Mouse (Mus musculus): Measurements from ENCODE around the gene Olfr1336. TPM values are rescaled to one million over a fixed set of nuclear protein-coding genes. Genes with fewer than 3 reads are reported as not detected.

The Olfr1336 gene
- polyA plus RNA-seq (2021; fragmentation: Nextera tagmentation) = 0.05 TPM in 1 of 2 replicates, not detected in the other
- long read RNA-seq, experiment 1 = 0 reads
- long read RNA-seq, experiment 2 = 0 reads

DNA sequence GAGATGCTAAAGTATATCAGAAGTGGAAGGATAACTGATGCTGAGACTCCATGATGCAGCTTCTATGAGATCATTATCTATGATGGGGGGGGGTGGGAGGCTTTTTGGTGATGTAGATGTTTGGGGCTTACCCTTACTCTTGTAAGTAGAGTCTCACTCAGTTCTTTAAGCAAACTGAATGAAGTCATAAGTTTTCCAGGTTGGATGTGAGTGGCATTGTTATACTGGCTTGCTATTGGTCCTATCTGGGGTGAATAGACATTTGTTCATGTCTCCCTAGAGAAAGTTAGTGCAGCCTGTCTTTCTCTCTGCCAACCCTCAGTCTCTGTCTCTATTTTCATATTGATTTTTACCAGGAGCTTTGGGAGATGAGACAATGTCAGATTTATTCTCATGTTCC lies at the start of gene Olfr1336:
Olfr1336 (plus strand) TSS at position 301 of the 400 bp plus-strand sequence.

DNA sequence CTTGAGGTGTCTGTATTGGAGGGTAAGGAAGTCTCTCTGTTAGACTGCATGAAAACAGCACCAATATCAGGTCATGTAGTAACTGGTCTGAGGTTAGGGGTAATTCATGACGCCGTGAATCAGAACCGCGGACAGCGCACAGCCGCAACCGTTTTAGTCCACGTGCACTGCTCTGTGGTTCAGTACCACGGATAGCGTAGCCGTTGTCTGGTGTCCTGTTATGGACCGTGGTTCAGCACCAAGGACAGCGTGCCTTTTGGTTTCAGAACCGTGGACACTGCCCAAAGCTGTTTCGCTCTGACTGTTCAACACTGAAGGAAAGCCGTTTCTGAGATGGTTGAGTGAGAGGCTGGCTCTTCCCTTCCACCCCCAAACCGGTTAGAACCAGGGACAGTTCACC lies 45.9 kb upstream of the Olfr1336 start, which contains the start of gene Gm20715:
Gm20715 (plus strand) TSS at position 235 of the 400 bp plus-strand sequence.

DNA sequence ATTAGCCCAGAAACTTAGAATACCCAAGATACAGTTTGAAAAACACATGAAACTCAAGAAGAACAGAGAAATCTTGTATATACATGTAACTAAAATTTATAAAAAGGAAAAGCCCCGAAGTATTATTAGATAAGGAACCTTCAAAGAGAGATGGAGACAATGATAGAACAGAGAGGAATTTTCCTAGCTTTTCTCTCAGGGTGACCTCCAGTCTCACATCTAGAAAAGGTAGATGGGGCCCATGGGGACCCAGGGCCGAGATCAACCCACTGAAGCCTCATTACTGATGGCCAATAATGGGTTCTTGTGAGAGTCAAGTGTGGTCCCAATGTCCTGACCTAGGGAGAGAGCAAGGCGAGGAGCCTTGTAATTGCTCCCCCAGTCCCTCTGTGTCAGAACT lies 17.6 kb upstream of the Olfr1336 start, which contains the start of gene Olfr1344:
Olfr1344 (plus strand) TSS at position 301 of the 400 bp plus-strand sequence.

DNA sequence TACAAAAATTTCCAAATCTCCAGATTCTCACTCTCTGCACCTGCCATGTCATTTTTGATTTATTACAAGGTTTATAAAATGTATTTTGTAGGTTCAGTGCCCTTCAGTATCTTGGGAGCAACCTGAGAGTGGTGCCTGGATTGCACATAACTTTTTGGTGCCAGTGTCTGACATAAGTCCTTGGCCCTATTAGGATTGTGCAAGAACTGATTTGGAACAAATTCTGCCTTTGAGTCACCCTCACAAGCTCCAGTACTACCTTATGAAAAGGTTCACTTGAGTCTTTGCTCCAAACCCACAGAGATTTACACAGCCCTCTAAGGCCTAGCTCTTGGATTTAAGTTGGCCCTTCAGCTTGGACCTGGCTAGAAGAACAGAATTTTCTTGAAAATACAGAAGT lies 11.0 kb downstream of the Olfr1336 start, which contains the start of gene Olfr1346:
Olfr1346 (plus strand) TSS at position 151 of the 400 bp plus-strand sequence.

DNA sequence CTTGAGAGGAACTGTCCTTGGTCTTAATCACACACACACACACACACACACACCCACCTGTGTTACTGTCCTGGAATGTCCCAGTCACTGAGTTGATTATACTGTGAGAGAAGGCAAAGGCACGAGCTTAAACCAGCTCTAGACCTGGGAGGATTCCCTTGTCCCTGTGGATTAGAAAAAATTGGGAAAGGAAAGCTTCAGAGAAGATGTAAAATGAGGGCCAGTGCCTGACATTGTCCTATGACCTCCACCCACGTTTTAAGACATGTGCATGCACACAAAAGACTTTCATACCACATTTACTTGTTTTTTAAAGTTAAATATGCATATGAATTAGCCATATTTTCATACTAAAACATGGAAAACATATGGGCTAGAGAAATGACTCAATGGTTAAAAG lies 30.9 kb downstream of the Olfr1336 start, which contains the start of gene Olfr5:
Olfr5 (minus strand) TSS at position 101 of the 400 bp plus-strand sequence.

DNA sequence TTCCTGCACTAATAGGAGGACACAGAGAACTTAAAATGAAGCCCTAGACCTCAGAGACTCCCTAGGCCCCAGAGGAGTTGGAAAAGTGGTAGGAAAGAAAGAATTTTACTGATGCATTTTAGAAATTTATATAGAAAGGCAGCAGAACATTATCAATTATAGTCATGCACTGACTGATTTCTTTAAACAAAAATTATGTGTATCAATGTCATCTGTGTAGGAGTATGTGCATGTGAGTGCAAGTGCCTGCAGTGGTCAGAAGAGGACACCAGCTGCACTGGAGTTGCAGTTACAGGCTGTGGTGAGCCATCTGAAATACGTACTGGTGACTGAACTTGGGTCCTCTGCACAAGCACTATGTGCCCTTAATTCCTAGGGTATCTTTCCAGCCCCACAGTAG lies 43.7 kb downstream of the Olfr1336 start, which contains the start of gene Olfr1347:
Olfr1347 (minus strand) TSS at position 101 of the 400 bp plus-strand sequence.

DNA sequence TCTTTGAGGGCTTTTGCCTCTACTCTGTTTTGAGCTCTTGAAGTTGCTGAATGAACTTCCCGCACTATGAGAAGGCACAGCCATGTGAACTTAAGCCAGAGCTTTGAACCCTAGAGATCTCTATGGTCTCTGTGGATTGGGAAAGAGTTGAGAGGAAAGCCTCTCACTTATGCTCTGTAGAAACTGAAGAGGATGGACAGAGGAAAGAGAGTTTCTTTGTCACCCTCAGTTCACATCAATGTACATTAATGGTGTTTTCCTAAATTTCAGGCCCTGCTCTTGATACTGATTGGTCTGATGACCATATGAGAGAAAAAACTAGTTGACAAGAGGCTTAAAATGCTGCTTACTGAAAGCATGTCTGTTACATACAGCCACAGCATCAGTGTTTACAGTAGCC lies 52.7 kb downstream of the Olfr1336 start, which contains the start of gene Olfr1348:
Olfr1348 (minus strand) TSS at position 101 of the 400 bp plus-strand sequence.

Other genes starting within 250 kb of the Olfr1336 start
- not detected in 2 replicates for gene Zscan5b, start 233.9 kb upstream of the Olfr1336 start, polyA plus RNA-seq (2021; fragmentation: Nextera tagmentation)
- not detected in 2 replicates for gene Epp13, start 203.5 kb upstream of the Olfr1336 start, polyA plus RNA-seq (2021; fragmentation: Nextera tagmentation)
- 13.7 and 16.4 TPM in 2 replicates for gene Zfp667, start 169.6 kb upstream of the Olfr1336 start, polyA plus RNA-seq (2021; fragmentation: Nextera tagmentation)
- 6.0 and 7.6 TPM in 2 replicates for gene Zfp583, start 124.9 kb upstream of the Olfr1336 start, polyA plus RNA-seq (2021; fragmentation: Nextera tagmentation)
- gene Gm3854, start 112.4 kb upstream of the Olfr1336 start, polyA plus RNA-seq (2021; fragmentation: Nextera tagmentation) = 1.6 and 1.8 TPM in 2 replicates
- 2.5 and 3.9 TPM in 2 replicates for gene Zfp78, start 92.9 kb upstream of the Olfr1336 start, polyA plus RNA-seq (2021; fragmentation: Nextera tagmentation)
- gene Zfp28, start 72.9 kb upstream of the Olfr1336 start, polyA plus RNA-seq (2021; fragmentation: Nextera tagmentation) = 3.8 and 4.9 TPM in 2 replicates
- gene Smim17, start 57.5 kb upstream of the Olfr1336 start, polyA plus RNA-seq (2021; fragmentation: Nextera tagmentation) = 3.7 and 4.4 TPM in 2 replicates
- 0.06 and 0.09 TPM in 2 replicates for gene Gm20715, start 45.9 kb upstream of the Olfr1336 start, polyA plus RNA-seq (2021; fragmentation: Nextera tagmentation)
- 1.4 and 1.7 TPM in 2 replicates for gene Olfr1344, start 17.5 kb upstream of the Olfr1336 start, polyA plus RNA-seq (2021; fragmentation: Nextera tagmentation)
- not detected in 2 replicates for gene Olfr1346, start 10.9 kb downstream of the Olfr1336 start, polyA plus RNA-seq (2021; fragmentation: Nextera tagmentation)
- not detected in 2 replicates for gene Olfr5, start 30.8 kb downstream of the Olfr1336 start, polyA plus RNA-seq (2021; fragmentation: Nextera tagmentation)
- gene Olfr1347, start 43.6 kb downstream of the Olfr1336 start, polyA plus RNA-seq (2021; fragmentation: Nextera tagmentation) = not detected in 2 replicates
- not detected in 2 replicates for gene Olfr1348, start 52.6 kb downstream of the Olfr1336 start, polyA plus RNA-seq (2021; fragmentation: Nextera tagmentation)
- not detected in 2 replicates for gene Olfr1349, start 66.8 kb downstream of the Olfr1336 start, polyA plus RNA-seq (2021; fragmentation: Nextera tagmentation)
- gene Olfr1350, start 108.7 kb downstream of the Olfr1336 start, polyA plus RNA-seq (2021; fragmentation: Nextera tagmentation) = not detected in 2 replicates
- 0.98 and 2.4 TPM in 2 replicates for gene Zim1, start 240.3 kb downstream of the Olfr1336 start, polyA plus RNA-seq (2021; fragmentation: Nextera tagmentation)